ENCODE assay signal across 21 mouse cellular contexts in genomic region chr7:92705534-92705933, GRCm38 (mm10). TPM values are rescaled to one million over a fixed set of nuclear protein-coding genes. Genes with fewer than 3 reads are reported as not detected.
DNase-seq lines count a peak whose midpoint lies in the region; ATAC-seq and TF ChIP-seq lines count a peak whose summit lies in the region.
"Had no signal": no experiment of that assay in that cellular context is flagged by ENCODE, and none has a peak within 500 bp of the region (broad histone marks: within the 10 kb centered on the region; RNA-seq: fewer than 3 reads in every experiment).

No protein-coding gene starts in this region.

- no peak overlapping the region for H3K9ac ChIP-seq in stomach, postnatal 0 days (ENCODE audit: low read length)
- no peak overlapping the region for H3K9ac ChIP-seq in midbrain, embryonic 15.5 days
- H3K9ac ChIP-seq in neural tube, embryonic 15.5 days (replicated peaks): no peak overlapping the region

- H3K4me1 ChIP-seq in brown adipose tissue, adult 24 weeks (ENCODE audit: control insufficient read depth, insufficient read depth, insufficient read length, low read length): peaks cover 5% of the 10 kb centered on the region; the same call in 1 of the 2 replicates
- H3K4me1 ChIP-seq in stomach, postnatal 0 days (replicated peaks; ENCODE audit: control insufficient read depth, insufficient read depth): no peaks in the 10 kb centered on the region
- no peaks in the 10 kb centered on the region for H3K4me1 ChIP-seq in hindbrain, embryonic 10.5 days (replicated peaks)
- H3K4me1 ChIP-seq in midbrain, embryonic 15.5 days: no peaks in the 10 kb centered on the region
- H3K4me1 ChIP-seq in neural tube, embryonic 15.5 days: peaks cover 9% of the 10 kb centered on the region; the same call in 1 of the 2 replicates

- peak overlapping the region; percentile 84 for H3K27ac ChIP-seq in brown adipose tissue, adult 24 weeks (replicated peaks; ENCODE audit: low read depth, low read length)
- no peak overlapping the region for H3K27ac ChIP-seq in stomach, postnatal 0 days (replicated peaks)
- H3K27ac ChIP-seq in hindbrain, embryonic 10.5 days: no peak overlapping the region
- H3K27ac ChIP-seq in midbrain, embryonic 15.5 days: no peak overlapping the region
- H3K27ac ChIP-seq in neural tube, embryonic 15.5 days (replicated peaks): no peak overlapping the region

- no peak overlapping the region for H3K4me3 ChIP-seq in brown adipose tissue, adult 24 weeks (ENCODE audit: insufficient read depth, low read depth, low read length)
- H3K4me3 ChIP-seq in stomach, postnatal 0 days (ENCODE audit: low read depth, low read length): no peak overlapping the region
- no peak overlapping the region for H3K4me3 ChIP-seq in hindbrain, embryonic 10.5 days
- no peak overlapping the region for H3K4me3 ChIP-seq in midbrain, embryonic 15.5 days
- H3K4me3 ChIP-seq in neural tube, embryonic 15.5 days (replicated peaks): no peak overlapping the region

- peak; percentile 41 for DNase-seq in testis, postnatal 14 days (ENCODE audit: low spot score)
- DNase-seq in testis, postnatal 10 days (ENCODE audit: low spot score): no peak
- DNase-seq in NIH3T3 (ENCODE audit: low read depth): peak; percentile 34
- DNase-seq in stomach, postnatal 0 days (ENCODE audit: low spot score): no peak
- DNase-seq in hindbrain, embryonic 10.5 days (ENCODE audit: low spot score): no peak
- DNase-seq: adrenal gland, adult 2 months; adrenal gland, adult 8-10 months; adrenal gland, postnatal 14 days; adrenal gland, postnatal 25 days; B cell, adult 2 months; cerebellum, adult 11 months; cerebellum, adult 11-12 months; cerebellum, adult 18-20 months; cerebellum, adult 2 months had no signal

- no peaks in the 10 kb centered on the region for H3K27me3 ChIP-seq in stomach, postnatal 0 days (ENCODE audit: control insufficient read depth, insufficient read depth, low read length)
- no peaks in the 10 kb centered on the region for H3K27me3 ChIP-seq in hindbrain, embryonic 10.5 days (ENCODE audit: insufficient read depth, poor library complexity, severe bottlenecking)
- H3K27me3 ChIP-seq in midbrain, embryonic 15.5 days (replicated peaks): no peaks in the 10 kb centered on the region
- H3K27me3 ChIP-seq in neural tube, embryonic 15.5 days (replicated peaks): no peaks in the 10 kb centered on the region

- H3K4me2 ChIP-seq in stomach, postnatal 0 days (replicated peaks; ENCODE audit: low read depth): no peak overlapping the region
- no peak overlapping the region for H3K4me2 ChIP-seq in midbrain, embryonic 15.5 days
- H3K4me2 ChIP-seq in neural tube, embryonic 15.5 days: no peak overlapping the region

- TF ChIP-seq CTCF in stomach, postnatal 0 days (IDR thresholded peaks at IDR 0.05; ENCODE audit: low read depth): no peak

- peak; percentile 60 for ATAC-seq in stomach, postnatal 0 days (ENCODE audit: low FRiP score, low TSS enrichment)
- no peak for ATAC-seq in midbrain, embryonic 15.5 days (replicated peaks)
- ATAC-seq in neural tube, embryonic 15.5 days (ENCODE audit: low FRiP score): no peak
- ATAC-seq: activated CD4-positive, CD25-positive, alpha-beta regulatory T cell, adult 4 months; CD4-positive, CD25-positive, alpha-beta regulatory T cell, adult 4 months; Patski had no signal

- no peaks in the 10 kb centered on the region for H3K36me3 ChIP-seq in stomach, postnatal 0 days (ENCODE audit: control insufficient read depth, insufficient read depth, low read length)
- no peaks in the 10 kb centered on the region for H3K36me3 ChIP-seq in hindbrain, embryonic 10.5 days
- no peaks in the 10 kb centered on the region for H3K36me3 ChIP-seq in midbrain, embryonic 15.5 days (replicated peaks)
- no peaks in the 10 kb centered on the region for H3K36me3 ChIP-seq in neural tube, embryonic 15.5 days
- H3K36me3 ChIP-seq: G1E had no signal

- 60% methylated on average over 2 of the region's 2 CpGs for WGBS in stomach, postnatal 0 days
- 77% methylated on average over 2 of the region's 2 CpGs for WGBS in hindbrain, embryonic 10.5 days
- WGBS in midbrain, embryonic 15.5 days: 69% methylated on average over 2 of the region's 2 CpGs
- 76% methylated on average over 2 of the region's 2 CpGs for WGBS in neural tube, embryonic 15.5 days

- H3K9me3 ChIP-seq in stomach, postnatal 0 days (ENCODE audit: control insufficient read depth, low read length): no peaks in the 10 kb centered on the region
- no peaks in the 10 kb centered on the region for H3K9me3 ChIP-seq in hindbrain, embryonic 10.5 days
- H3K9me3 ChIP-seq in midbrain, embryonic 15.5 days: no peaks in the 10 kb centered on the region
- H3K9me3 ChIP-seq in neural tube, embryonic 15.5 days (replicated peaks): no peaks in the 10 kb centered on the region
- H3K9me3 ChIP-seq: G1E had no signal

- TF ChIP-seq EP300 in stomach, postnatal 0 days (optimal IDR thresholded peaks at IDR 0.05): no peak

RNA-seq across cellular contexts. Expression of gene Pcf11, which starts 35.8 kb away (rescaled TPM):
- 19.3 and 20.2 TPM in 2 replicates for polyA plus RNA-seq in brown adipose tissue, adult 24 weeks (2012; ENCODE audit: insufficient read depth, insufficient read length, missing spikeins)
- 13.2 and 14.5 TPM in 2 replicates for polyA plus RNA-seq in stomach, postnatal 0 days (2015; fragmentation: Nextera tagmentation; extraction: Ambion mirVana)
- 13.9 and 16.5 TPM in 2 replicates for polyA plus RNA-seq in hindbrain, embryonic 10.5 days (2016; fragmentation: Nextera tagmentation; extraction: Ambion mirVana)
- 20.3 and 20.6 TPM in 2 replicates for polyA plus RNA-seq in midbrain, embryonic 15.5 days (2015; fragmentation: Nextera tagmentation; extraction: Ambion mirVana)
- 17.9 and 19.7 TPM in 2 replicates for polyA plus RNA-seq in neural tube, embryonic 15.5 days (2015; fragmentation: Nextera tagmentation; extraction: Ambion mirVana)

RNA-seq across cellular contexts. Expression of gene Rab30, which starts 35.9 kb away (rescaled TPM):
- 16.0 and 20.6 TPM in 2 replicates for polyA plus RNA-seq in brown adipose tissue, adult 24 weeks (2012; ENCODE audit: insufficient read depth, insufficient read length, missing spikeins)
- polyA plus RNA-seq in stomach, postnatal 0 days (2015; fragmentation: Nextera tagmentation; extraction: Ambion mirVana): 12.1 and 13.3 TPM in 2 replicates
- 11.1 and 14.7 TPM in 2 replicates for polyA plus RNA-seq in hindbrain, embryonic 10.5 days (2016; fragmentation: Nextera tagmentation; extraction: Ambion mirVana)
- polyA plus RNA-seq in midbrain, embryonic 15.5 days (2015; fragmentation: Nextera tagmentation; extraction: Ambion mirVana): 20.3 and 23.0 TPM in 2 replicates
- 22.0 and 23.5 TPM in 2 replicates for polyA plus RNA-seq in neural tube, embryonic 15.5 days (2015; fragmentation: Nextera tagmentation; extraction: Ambion mirVana)

Comparison
In these comparisons a context has a peak if more than half of its experiments do, and no peak if none do; other contexts are left out.
1. DNase-seq: peak in testis, postnatal 14 days (single experiment) and NIH3T3 (single experiment); none in testis, postnatal 10 days (single experiment), stomach, postnatal 0 days (single experiment) and hindbrain, embryonic 10.5 days (single experiment).